Mouse (Mus musculus): ENCODE measurements around the gene Arcn1.
"Not testable (repeated sequence)": the region's sequence is repeated elsewhere in the genome, so short reads cannot be mapped to it uniquely, and the experiment has no call there.

Gene Arcn1

GRCm38 (mm10) chr9:44767101-44768028 lies at the start of gene Arcn1, which contains the start of gene Ift46:
Gene Arcn1, minus strand, starts transcription at chr9:44767845.
Gene Ift46, plus strand, starts transcription at chr9:44767908.
- DNase-seq: peak; percentile 82 to 85

- no peak for DNase-seq
Measured at GRCm38 (mm10) chr9:44814179-44814578, 46.5 kb upstream of the Arcn1 start.

GRCm38 (mm10) chr9:44810316-44810715 lies 42.7 kb upstream of the Arcn1 start:
- peak in 1 of 2 experiments; percentile 33 for DNase-seq

- DNase-seq: no peak
Measured at GRCm38 (mm10) chr9:44807778-44808177, 40.1 kb upstream of the Arcn1 start.

- peak in 1 of 2 experiments; percentile 60 for DNase-seq
Measured at GRCm38 (mm10) chr9:44807141-44807540, 39.5 kb upstream of the Arcn1 start.

GRCm38 (mm10) chr9:44805536-44805935 lies 37.9 kb upstream of the Arcn1 start:
- no peak for DNase-seq

- no peak for DNase-seq
Measured at GRCm38 (mm10) chr9:44804678-44805077, 37.0 kb upstream of the Arcn1 start.

- peak; percentile 81 to 86 for DNase-seq
Measured at GRCm38 (mm10) chr9:44802808-44803450, 35.3 kb upstream of the Arcn1 start, which contains the start of gene Ttc36. Gene Ttc36, minus strand, starts transcription at chr9:44803072.

GRCm38 (mm10) chr9:44801669-44802068 lies 34.0 kb upstream of the Arcn1 start:
- DNase-seq: peak in 1 of 2 experiments; percentile 17

- DNase-seq: no peak
Measured at GRCm38 (mm10) chr9:44799958-44800324, 32.3 kb upstream of the Arcn1 start.

GRCm38 (mm10) chr9:44799102-44799957 lies 31.7 kb upstream of the Arcn1 start, which contains the start of gene Tmem25:
Gene Tmem25, minus strand, starts transcription at chr9:44799307.
- DNase-seq: peak; percentile 90 to 93

GRCm38 (mm10) chr9:44798298-44798697 lies 30.7 kb upstream of the Arcn1 start:
- DNase-seq: no peak

GRCm38 (mm10) chr9:44792842-44793241 lies 25.2 kb upstream of the Arcn1 start:
- DNase-seq: no peak

GRCm38 (mm10) chr9:44772750-44773651 lies 5.4 kb upstream of the Arcn1 start:
- DNase-seq: peak; percentile 92 to 95

GRCm38 (mm10) chr9:44772392-44772749 lies 4.7 kb upstream of the Arcn1 start:
- DNase-seq: no peak

GRCm38 (mm10) chr9:44771376-44771775 lies 3.7 kb upstream of the Arcn1 start:
- no peak for DNase-seq

GRCm38 (mm10) chr9:44768029-44768394 lies 367 bp upstream of the Arcn1 start:
- DNase-seq: not testable (repeated sequence)

GRCm38 (mm10) chr9:44760873-44761272 lies 6.8 kb downstream of the Arcn1 start:
- no peak for DNase-seq

- DNase-seq: no peak
Measured at GRCm38 (mm10) chr9:44748473-44748872, 19.2 kb downstream of the Arcn1 start.

- DNase-seq: no peak
Measured at GRCm38 (mm10) chr9:44747341-44747740, 20.3 kb downstream of the Arcn1 start.

GRCm38 (mm10) chr9:44746666-44747065 lies 21.0 kb downstream of the Arcn1 start:
- DNase-seq: no peak

GRCm38 (mm10) chr9:44745371-44745770 lies 22.3 kb downstream of the Arcn1 start:
- DNase-seq: no peak

All from lung, adult 18-20 months (tissue).